Mouse (Mus musculus): ENCODE data around the gene Gm43064. TPM values are rescaled to one million over a fixed set of nuclear protein-coding genes. Genes with fewer than 3 reads are reported as not detected.

Gm43064 gene
- polyA plus RNA-seq (2017; shearing (Covaris generic)) = not detected

GRCm38 (mm10) chr3:103808891-103809798, at the start of gene Gm43064, which contains the start of the genes Dclre1b and Ap4b1:
Gene Gm43064 (plus strand): TSS chr3:103809573.
Gene Dclre1b (minus strand): TSS chr3:103809444.
Gene Ap4b1 (plus strand): TSS chr3:103809520.

GRCm38 (mm10) chr3:103791230-103792110, 17.9 kb upstream of the Gm43064 start, which contains the start of gene Hipk1:
Gene Hipk1 (minus strand): TSS chr3:103791563.

DNA sequence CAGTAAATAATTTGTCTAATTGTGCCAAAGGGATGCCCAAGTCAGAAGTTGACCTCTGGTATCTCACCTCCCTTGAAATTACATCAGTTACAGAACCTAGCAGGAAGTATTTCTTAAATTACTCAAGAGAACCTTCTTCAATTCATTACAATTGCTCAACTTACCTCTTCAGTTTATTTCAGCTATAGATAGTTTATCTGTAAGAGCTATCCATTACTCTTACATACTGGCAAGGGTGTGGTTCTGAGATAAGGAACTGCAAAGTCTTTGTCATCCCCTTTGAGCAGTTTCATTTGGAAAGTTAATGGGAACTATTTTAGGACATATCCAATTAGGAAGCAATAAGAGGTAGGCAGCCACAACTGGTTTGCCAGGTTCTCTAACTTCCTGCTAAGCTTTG, 23.1 kb downstream of the Gm43064 start, which contains the start of gene Bcl2l15:
Bcl2l15 (plus strand) TSS at position 176 of the 400 bp plus-strand sequence.

GRCm38 (mm10) chr3:103858881-103859801, 49.8 kb downstream of the Gm43064 start, which contains the start of gene Ptpn22:
Gene Ptpn22 (plus strand): TSS chr3:103859795.

Other genes starting within 250 kb of the Gm43064 start
- gene Syt6, start 234.3 kb upstream of the Gm43064 start, polyA plus RNA-seq (2017; shearing (Covaris generic)) = under 1 TPM in 1 of 2 experiments, not detected in 1; 0.15 TPM
- gene Atg4a-ps, start 163.5 kb upstream of the Gm43064 start, polyA plus RNA-seq (2017; shearing (Covaris generic)) = 1 to 10 TPM; 2.9 to 5.1 TPM
- 1 to 10 TPM in 1 of 2 experiments, under 1 TPM in 1; 0.20 to 3.6 TPM for gene Olfml3, start 71.6 kb upstream of the Gm43064 start, polyA plus RNA-seq (2017; shearing (Covaris generic))
- gene Gm10964, start 70.2 kb upstream of the Gm43064 start, polyA plus RNA-seq (2017; shearing (Covaris generic)) = not detected
- 10 to 100 TPM; 27.6 to 33.3 TPM for gene Hipk1, start 18.0 kb upstream of the Gm43064 start, polyA plus RNA-seq (2017; shearing (Covaris generic))
- 10 to 100 TPM; 19.3 to 22.7 TPM for gene Dclre1b, start 129 bp upstream of the Gm43064 start, polyA plus RNA-seq (2017; shearing (Covaris generic))
- gene Ap4b1, start 53 bp upstream of the Gm43064 start, polyA plus RNA-seq (2017; shearing (Covaris generic)) = 10 to 100 TPM; 28.1 to 35.8 TPM
- gene Bcl2l15, start 23.0 kb downstream of the Gm43064 start, polyA plus RNA-seq (2017; shearing (Covaris generic)) = 1 to 10 TPM; 1.6 to 3.9 TPM
- gene Ptpn22, start 50.2 kb downstream of the Gm43064 start, polyA plus RNA-seq (2017; shearing (Covaris generic)) = 100 to 1,000 TPM; 299 to 322 TPM
- 10 to 100 TPM; 26.1 to 28.1 TPM for gene Rsbn1, start 104.5 kb downstream of the Gm43064 start, polyA plus RNA-seq (2017; shearing (Covaris generic))
- gene Phtf1, start 158.5 kb downstream of the Gm43064 start, polyA plus RNA-seq (2017; shearing (Covaris generic)) = 10 to 100 TPM; 57.8 to 66.9 TPM

Measured in inflammation-experienced regulatory T-cells (primary cell).